Mouse (Mus musculus): ENCODE data around the gene P2rx5. TPM values are rescaled to one million over a fixed set of nuclear protein-coding genes. Genes with fewer than 3 reads are reported as not detected.

P2rx5 gene
- polyA plus RNA-seq (2012; rRNA removed; ENCODE audit: low replicate concordance), result 5.5 and 9.3 TPM in 2 replicates

GRCm38 (mm10) chr11:73159957-73160810, at the start of gene P2rx5:
TSS of gene P2rx5 (plus strand) at chr11:73160421.

GRCm38 (mm10) chr11:73137591-73138501, 22.4 kb upstream of the P2rx5 start, which contains the start of gene Haspin:
TSS of gene Haspin (minus strand) at chr11:73138294.

GRCm38 (mm10) chr11:73176608-73177508, 16.6 kb downstream of the P2rx5 start, which contains the start of the genes Emc6 and Tax1bp3:
TSS of gene Emc6 (minus strand) at chr11:73177037.
TSS of gene Tax1bp3 (plus strand) at chr11:73177083.

GRCm38 (mm10) chr11:73198603-73199229, 38.5 kb downstream of the P2rx5 start, which contains the start of gene Ctns:
TSS of gene Ctns (minus strand) at chr11:73199042.

DNA sequence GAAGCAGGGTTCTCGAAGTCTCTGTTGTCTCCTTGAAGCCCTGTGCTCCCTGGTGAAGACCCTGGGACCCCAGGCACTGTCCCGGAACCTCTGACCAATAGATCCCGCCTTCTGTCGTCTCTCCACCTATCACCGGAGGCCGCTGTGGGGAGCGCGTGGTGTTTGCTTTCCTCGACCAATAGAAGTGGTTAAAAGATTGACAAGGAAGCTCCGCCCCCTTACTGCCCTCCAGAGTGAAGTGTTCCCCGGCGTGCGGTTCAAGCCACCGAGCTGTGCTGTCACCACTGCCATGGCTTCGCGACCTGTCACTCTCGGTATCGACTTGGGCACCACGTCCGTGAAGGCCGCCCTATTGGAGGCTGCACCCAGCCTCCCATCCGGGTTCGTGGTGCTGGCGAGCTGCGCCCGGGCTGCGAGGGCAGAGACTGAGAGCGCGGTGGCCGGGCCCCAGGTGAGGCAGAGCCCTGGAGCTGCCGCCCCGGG, 39.0 kb downstream of the P2rx5 start, which contains the start of gene Shpk:
TSS of gene Shpk (plus strand) at position 231 of the 483 bp plus-strand sequence.

Other genes with a start within 250 kb of the P2rx5 start
- gene Atp2a3, start 199.3 kb upstream of the P2rx5 start, polyA plus RNA-seq (2012; rRNA removed; ENCODE audit: low replicate concordance), result 54.4 and 78.2 TPM in 2 replicates
- gene P2rx1, start 161.3 kb upstream of the P2rx5 start, polyA plus RNA-seq (2012; rRNA removed; ENCODE audit: low replicate concordance), result 5.5 and 6.8 TPM in 2 replicates
- gene Camkk1, start 141.4 kb upstream of the P2rx5 start, polyA plus RNA-seq (2012; rRNA removed; ENCODE audit: low replicate concordance), result 3.4 and 9.3 TPM in 2 replicates
- gene Ncbp3, start 112.6 kb upstream of the P2rx5 start, polyA plus RNA-seq (2012; rRNA removed; ENCODE audit: low replicate concordance), result 2.3 and 4.2 TPM in 2 replicates
- gene Itgae, start 69.8 kb upstream of the P2rx5 start, polyA plus RNA-seq (2012; rRNA removed; ENCODE audit: low replicate concordance), result 2.6 and 2.8 TPM in 2 replicates
- gene Haspin, start 22.1 kb upstream of the P2rx5 start, polyA plus RNA-seq (2012; rRNA removed; ENCODE audit: low replicate concordance), result 0.26 and 1.9 TPM in 2 replicates
- 74.8 and 94.3 TPM in 2 replicates for gene Emc6, start 16.6 kb downstream of the P2rx5 start, polyA plus RNA-seq (2012; rRNA removed; ENCODE audit: low replicate concordance)
- 127 and 170 TPM in 2 replicates for gene Tax1bp3, start 16.7 kb downstream of the P2rx5 start, polyA plus RNA-seq (2012; rRNA removed; ENCODE audit: low replicate concordance)
- gene Ctns, start 38.6 kb downstream of the P2rx5 start, polyA plus RNA-seq (2012; rRNA removed; ENCODE audit: low replicate concordance), result 22.1 and 23.4 TPM in 2 replicates
- gene Shpk, start 39.0 kb downstream of the P2rx5 start, polyA plus RNA-seq (2012; rRNA removed; ENCODE audit: low replicate concordance), result 9.3 and 15.2 TPM in 2 replicates
- 2.9 and 6.3 TPM in 2 replicates for gene Trpv1, start 73.9 kb downstream of the P2rx5 start, polyA plus RNA-seq (2012; rRNA removed; ENCODE audit: low replicate concordance)
- gene Trpv3, start 107.0 kb downstream of the P2rx5 start, polyA plus RNA-seq (2012; rRNA removed; ENCODE audit: low replicate concordance), result 0.21 and 0.26 TPM in 2 replicates
- gene Aspa, start 169.2 kb downstream of the P2rx5 start, polyA plus RNA-seq (2012; rRNA removed; ENCODE audit: low replicate concordance), result 11.1 and 23.5 TPM in 2 replicates
- gene Gm49340, start 169.3 kb downstream of the P2rx5 start, polyA plus RNA-seq (2012; rRNA removed; ENCODE audit: low replicate concordance), result 0.06 TPM in 1 of 2 replicates, not detected in the other
- 0.33 and 0.34 TPM in 2 replicates for gene Spata22, start 169.3 kb downstream of the P2rx5 start, polyA plus RNA-seq (2012; rRNA removed; ENCODE audit: low replicate concordance)
- gene Olfr20, start 190.4 kb downstream of the P2rx5 start, polyA plus RNA-seq (2012; rRNA removed; ENCODE audit: low replicate concordance), result 0.46 and 0.77 TPM in 2 replicates
- gene Olfr376, start 210.8 kb downstream of the P2rx5 start, polyA plus RNA-seq (2012; rRNA removed; ENCODE audit: low replicate concordance), result not detected in 2 replicates
- gene Olfr1, start 239.2 kb downstream of the P2rx5 start, polyA plus RNA-seq (2012; rRNA removed; ENCODE audit: low replicate concordance), result not detected in 2 replicates